Mouse (Mus musculus): ENCODE measurements around the gene Copa. TPM values are rescaled to one million over a fixed set of nuclear protein-coding genes. Genes with fewer than 3 reads are reported as not detected.

Copa gene
- polyA plus RNA-seq, 1 experiment from 2014 or later, result 190 TPM

GRCm38 (mm10) chr1:172148279-172148954 lies 66.1 kb downstream of the Copa start:
- H3K27ac ChIP-seq, result peak overlapping the region; percentile 93
- H3K4me2 ChIP-seq (replicated peaks), result peak overlapping the region; percentile 77
- peaks cover 32% of the 10 kb centered on the region for H3K4me1 ChIP-seq (replicated peaks)
- WGBS, result under 1% methylated on average over 40 of the region's 40 CpGs
- peaks cover 26% of the 10 kb centered on the region for H3K36me3 ChIP-seq
- no peaks in the 10 kb centered on the region for H3K27me3 ChIP-seq
- peak; percentile 80 for ATAC-seq
- H3K4me3 ChIP-seq (replicated peaks), result peak overlapping the region; percentile 98
- H3K9ac ChIP-seq (replicated peaks), result peak overlapping the region; percentile 98
- H3K9me3 ChIP-seq, result no peaks in the 10 kb centered on the region

GRCm38 (mm10) chr1:172148955-172149815 lies 66.9 kb downstream of the Copa start:
- H3K4me1 ChIP-seq (replicated peaks), result peaks cover 32% of the 10 kb centered on the region
- 16% methylated on average over 19 of the region's 19 CpGs for WGBS
- peak overlapping the region; percentile 98 for H3K4me3 ChIP-seq (replicated peaks)
- no peak for ATAC-seq
- H3K9me3 ChIP-seq, result no peaks in the 10 kb centered on the region
- peak overlapping the region; percentile 93 for H3K27ac ChIP-seq
- peak overlapping the region; percentile 98 for H3K9ac ChIP-seq (replicated peaks)
- no peaks in the 10 kb centered on the region for H3K27me3 ChIP-seq
- peaks cover 33% of the 10 kb centered on the region for H3K36me3 ChIP-seq
- peak overlapping the region; percentile 77 for H3K4me2 ChIP-seq (replicated peaks)

- no peak overlapping the region for H3K27ac ChIP-seq
- H3K9me3 ChIP-seq, result no peaks in the 10 kb centered on the region
- no peak overlapping the region for H3K9ac ChIP-seq (replicated peaks)
- 94% methylated on average over 3 of the region's 3 CpGs for WGBS
- peaks cover 61% of the 10 kb centered on the region for H3K36me3 ChIP-seq
- no peak overlapping the region for H3K4me3 ChIP-seq (replicated peaks)
- H3K4me2 ChIP-seq (replicated peaks), result no peak overlapping the region
- ATAC-seq, result no peak
- peaks cover 20% of the 10 kb centered on the region for H3K4me1 ChIP-seq (replicated peaks)
- no peaks in the 10 kb centered on the region for H3K27me3 ChIP-seq
Observed at GRCm38 (mm10) chr1:172154536-172154935, 72.2 kb downstream of the Copa start.

- Histone ChIP-seq H3K4me3 (replicated peaks) (no peak overlapping the region), H3K9me3 (no peaks in the 10 kb centered on the region), H3K9ac (replicated peaks) (no peak overlapping the region), H3K4me1 (replicated peaks) (peaks cover 12% of the 10 kb centered on the region; the same call in 1 of the 2 replicates), H3K36me3 (peaks cover 57% of the 10 kb centered on the region), H3K4me2 (replicated peaks) (no peak overlapping the region), H3K27me3 (no peaks in the 10 kb centered on the region), H3K27ac (no peak overlapping the region)
- no peak for ATAC-seq
- WGBS, result 94% methylated on average over 3 of the region's 3 CpGs
Observed at GRCm38 (mm10) chr1:172155518-172155917, 73.2 kb downstream of the Copa start.

DNA sequence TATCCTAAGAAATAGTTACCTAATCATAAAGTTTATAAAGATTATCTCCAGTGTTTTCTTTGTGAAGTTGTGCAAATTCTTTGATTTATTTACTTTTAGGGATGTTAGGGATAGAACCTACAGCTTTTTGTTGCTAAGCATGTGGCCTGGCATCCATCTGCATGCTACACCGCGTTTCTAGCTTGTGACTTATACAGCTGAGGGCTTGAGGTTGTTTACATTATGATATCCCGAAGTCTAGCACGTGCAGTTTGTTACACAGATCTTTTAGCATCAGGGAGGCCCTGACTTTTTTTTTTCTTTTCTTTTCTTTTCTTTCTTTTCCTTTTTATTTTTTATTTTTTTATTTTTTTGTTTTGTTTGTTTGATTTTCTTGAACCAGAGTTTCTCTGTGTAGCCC lies 77.6 kb downstream of the Copa start:
- no peak overlapping the region for H3K9ac ChIP-seq (replicated peaks)
- peaks cover 21% of the 10 kb centered on the region for H3K36me3 ChIP-seq
- H3K4me2 ChIP-seq (replicated peaks), result no peak overlapping the region
- no peaks in the 10 kb centered on the region for H3K9me3 ChIP-seq
- peaks cover 10% of the 10 kb centered on the region for H3K4me1 ChIP-seq (replicated peaks)
- ATAC-seq, result no peak
- no peak overlapping the region for H3K4me3 ChIP-seq (replicated peaks)
- no peaks in the 10 kb centered on the region for H3K27me3 ChIP-seq
- 84% methylated on average over 4 of the region's 4 CpGs for WGBS
- no peak overlapping the region for H3K27ac ChIP-seq

DNA sequence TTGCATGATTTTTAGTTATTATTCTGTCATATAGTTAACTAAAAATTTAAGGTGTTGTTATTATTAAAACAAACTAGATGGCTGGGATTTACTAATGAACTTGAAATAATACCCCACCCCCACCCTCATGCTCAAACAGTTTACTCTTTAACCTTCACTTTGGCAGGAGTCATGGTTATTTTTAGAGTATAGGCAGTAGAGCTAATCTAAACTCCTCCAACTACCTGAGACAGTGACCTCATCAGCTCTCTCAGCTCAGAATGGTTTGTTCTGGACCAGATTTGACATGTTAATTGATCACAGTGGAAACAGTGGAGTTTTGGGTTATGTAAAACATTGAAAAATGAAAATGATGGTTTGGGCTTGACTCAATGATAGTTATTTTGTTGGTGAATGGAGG lies 78.2 kb downstream of the Copa start:
- Histone ChIP-seq H3K4me1 (replicated peaks) (peaks cover 10% of the 10 kb centered on the region), H3K27ac (no peak overlapping the region), H3K9me3 (no peaks in the 10 kb centered on the region), H3K27me3 (no peaks in the 10 kb centered on the region), H3K36me3 (peaks cover 17% of the 10 kb centered on the region), H3K9ac (replicated peaks) (no peak overlapping the region), H3K4me3 (replicated peaks) (no peak overlapping the region), H3K4me2 (replicated peaks) (no peak overlapping the region)
- no peak for ATAC-seq

GRCm38 (mm10) chr1:172162009-172162408 lies 79.7 kb downstream of the Copa start:
- Histone ChIP-seq H3K4me3 (replicated peaks) (no peak overlapping the region), H3K9ac (replicated peaks) (no peak overlapping the region), H3K4me2 (replicated peaks) (no peak overlapping the region), H3K36me3 (peaks cover 17% of the 10 kb centered on the region), H3K27ac (no peak overlapping the region), H3K27me3 (no peaks in the 10 kb centered on the region), H3K9me3 (no peaks in the 10 kb centered on the region), H3K4me1 (replicated peaks) (peaks cover 10% of the 10 kb centered on the region)
- ATAC-seq, result peak; percentile 40; the same call in 1 of the 2 replicates
- 93% methylated on average over 1 of the region's 1 CpGs for WGBS

DNA sequence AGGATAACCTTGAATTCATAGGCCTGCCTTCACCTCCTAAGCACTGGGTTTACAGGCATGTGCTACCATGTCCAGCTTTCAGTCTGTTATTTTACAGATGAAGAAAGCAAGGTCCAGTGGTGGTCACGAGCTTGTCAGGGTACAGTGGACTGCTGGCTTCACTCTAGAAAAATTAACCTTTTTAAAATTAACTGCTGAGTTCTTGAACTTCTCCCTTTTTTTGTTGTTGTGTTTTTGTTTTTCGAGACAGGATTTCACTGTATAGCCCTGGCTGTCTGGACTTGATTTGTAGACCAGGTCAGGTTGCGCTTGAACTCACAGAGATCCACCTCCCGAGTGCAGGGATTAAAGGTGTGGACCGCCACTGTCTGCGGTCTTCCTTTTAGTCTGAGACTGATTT lies 80.6 kb downstream of the Copa start:
- ATAC-seq, result no peak
- WGBS, result 88% methylated on average over 6 of the region's 6 CpGs
- H3K27me3 ChIP-seq, result no peaks in the 10 kb centered on the region

DNA sequence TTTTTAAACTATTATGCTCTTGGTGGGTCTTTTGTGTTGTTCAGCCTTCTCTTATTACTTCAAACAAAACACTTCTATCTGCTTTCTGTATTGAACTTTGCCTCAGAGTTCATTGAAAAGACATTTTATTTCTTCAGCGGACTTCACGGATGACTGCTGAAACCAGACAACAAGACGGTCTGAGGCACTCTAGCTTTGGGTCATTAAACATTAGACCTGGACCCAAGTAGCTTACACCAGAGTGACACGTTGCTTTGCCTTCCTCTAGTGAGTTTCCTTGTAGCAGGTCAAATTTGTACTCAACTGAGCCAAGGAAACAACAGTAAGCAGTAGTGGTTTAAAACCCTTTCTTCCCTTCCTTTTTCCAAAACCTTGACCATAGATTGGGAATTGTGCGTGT lies 85.6 kb downstream of the Copa start:
- H3K4me3 ChIP-seq (replicated peaks), result no peak overlapping the region
- no peak overlapping the region for H3K4me2 ChIP-seq (replicated peaks)
- no peaks in the 10 kb centered on the region for H3K9me3 ChIP-seq
- H3K4me1 ChIP-seq (replicated peaks), result peaks cover 10% of the 10 kb centered on the region
- peaks cover 66% of the 10 kb centered on the region for H3K36me3 ChIP-seq
- no peak for ATAC-seq
- no peaks in the 10 kb centered on the region for H3K27me3 ChIP-seq
- no peak overlapping the region for H3K9ac ChIP-seq (replicated peaks)
- 76% methylated on average over 5 of the region's 5 CpGs for WGBS
- H3K27ac ChIP-seq, result no peak overlapping the region

More for the DNA sequence above, 80.6 kb downstream of the Copa start:
- Histone ChIP-seq H3K4me2 (replicated peaks) (no peak overlapping the region), H3K27ac (no peak overlapping the region), H3K9ac (replicated peaks) (no peak overlapping the region), H3K36me3 (peaks cover 26% of the 10 kb centered on the region), H3K4me3 (replicated peaks) (no peak overlapping the region), H3K9me3 (no peaks in the 10 kb centered on the region), H3K4me1 (replicated peaks) (peaks cover 10% of the 10 kb centered on the region)

DNA sequence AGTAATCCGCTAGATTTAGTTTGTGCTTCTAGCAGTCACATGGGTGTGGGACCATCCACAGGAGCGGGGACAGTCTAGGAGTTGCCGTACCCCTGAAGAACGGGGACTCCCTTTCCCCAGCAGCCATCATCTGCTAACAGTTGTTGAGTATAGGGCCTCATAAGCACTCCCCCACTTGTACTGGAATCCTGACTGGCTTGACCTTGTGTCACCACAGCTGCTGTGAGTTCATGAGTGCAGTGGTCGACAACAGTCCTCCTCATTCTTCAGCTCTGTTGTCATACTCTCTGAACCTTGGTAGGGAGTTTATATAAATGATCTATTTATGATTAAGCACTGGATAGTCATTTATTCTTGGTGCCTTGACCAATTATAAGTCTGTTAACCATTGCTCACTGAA lies 87.5 kb downstream of the Copa start:
- H3K9me3 ChIP-seq, result no peaks in the 10 kb centered on the region
- H3K4me1 ChIP-seq (replicated peaks), result no peaks in the 10 kb centered on the region
- peaks cover 83% of the 10 kb centered on the region for H3K36me3 ChIP-seq
- H3K27ac ChIP-seq, result no peak overlapping the region
- H3K4me3 ChIP-seq (replicated peaks), result no peak overlapping the region
- WGBS, result 97% methylated on average over 5 of the region's 5 CpGs
- no peak overlapping the region for H3K9ac ChIP-seq (replicated peaks)
- no peaks in the 10 kb centered on the region for H3K27me3 ChIP-seq
- no peak for ATAC-seq
- H3K4me2 ChIP-seq (replicated peaks), result no peak overlapping the region

Data from midbrain, embryonic 13.5 days (tissue).